ENCODE assay signal across 9 mouse cellular contexts in genomic region chr11:114853174-114853838, GRCm38 (mm10). TPM values are rescaled to one million over a fixed set of nuclear protein-coding genes. Genes with fewer than 3 reads are reported as not detected.
DNase-seq lines count a peak whose midpoint lies in the region; ATAC-seq and TF ChIP-seq lines count a peak whose summit lies in the region.
"Had no signal": no experiment of that assay in that cellular context is flagged by ENCODE, and none has a peak within 500 bp of the region (broad histone marks: within the 10 kb centered on the region; RNA-seq: fewer than 3 reads in every experiment).

No protein-coding gene starts in this region.

- H3K4me1 ChIP-seq in neural tube, embryonic 11.5 days (ENCODE audit: control insufficient read depth, insufficient read depth, low read length) = peaks cover 19% of the 10 kb centered on the region
- peaks cover 18% of the 10 kb centered on the region for H3K4me1 ChIP-seq in liver, embryonic 11.5 days (replicated peaks; ENCODE audit: control insufficient read depth, insufficient read depth, low read length)
- peaks cover 3% of the 10 kb centered on the region; the same call in 1 of the 2 replicates for H3K4me1 ChIP-seq in stomach, postnatal 0 days (replicated peaks; ENCODE audit: control insufficient read depth, insufficient read depth)

- peak overlapping the region; percentile 89 for H3K4me2 ChIP-seq in neural tube, embryonic 11.5 days (ENCODE audit: low read depth)
- H3K4me2 ChIP-seq in liver, embryonic 11.5 days = peak overlapping the region; percentile 91
- peak overlapping the region; percentile 99 for H3K4me2 ChIP-seq in stomach, postnatal 0 days (replicated peaks; ENCODE audit: low read depth)

- H3K36me3 ChIP-seq in neural tube, embryonic 11.5 days (ENCODE audit: control insufficient read depth, insufficient read depth, low read length) = no peaks in the 10 kb centered on the region
- no peaks in the 10 kb centered on the region for H3K36me3 ChIP-seq in liver, embryonic 11.5 days (ENCODE audit: control insufficient read depth, insufficient read depth, low read length)
- H3K36me3 ChIP-seq in stomach, postnatal 0 days (ENCODE audit: control insufficient read depth, insufficient read depth, low read length) = no peaks in the 10 kb centered on the region

- 11% methylated on average over 7 of the region's 7 CpGs for WGBS in neural tube, embryonic 11.5 days
- WGBS in liver, embryonic 11.5 days = 21% methylated on average over 7 of the region's 7 CpGs
- 38% methylated on average over 7 of the region's 7 CpGs for WGBS in stomach, postnatal 0 days

- no peaks in the 10 kb centered on the region for H3K9me3 ChIP-seq in neural tube, embryonic 11.5 days (ENCODE audit: control insufficient read depth, low read length)
- H3K9me3 ChIP-seq in liver, embryonic 11.5 days (ENCODE audit: control insufficient read depth, low read length) = no peaks in the 10 kb centered on the region
- H3K9me3 ChIP-seq in stomach, postnatal 0 days (ENCODE audit: control insufficient read depth, low read length) = no peaks in the 10 kb centered on the region

- TF ChIP-seq CTCF in stomach, postnatal 0 days (IDR thresholded peaks at IDR 0.05; ENCODE audit: low read depth) = no peak

- TF ChIP-seq EP300 in stomach, postnatal 0 days (optimal IDR thresholded peaks at IDR 0.05) = no peak

- H3K27ac ChIP-seq in neural tube, embryonic 11.5 days (ENCODE audit: low read depth, low read length) = no peak overlapping the region
- H3K27ac ChIP-seq in liver, embryonic 11.5 days (ENCODE audit: low read depth, low read length) = peak overlapping the region; percentile 45; the same call in 1 of the 2 replicates
- H3K27ac ChIP-seq in stomach, postnatal 0 days (replicated peaks) = no peak overlapping the region

- ATAC-seq in neural tube, embryonic 11.5 days (ENCODE audit: insufficient read depth, low FRiP score, low TSS enrichment) = no peak
- no peak for ATAC-seq in liver, embryonic 11.5 days (replicated peaks; ENCODE audit: low FRiP score)
- no peak for ATAC-seq in stomach, postnatal 0 days (ENCODE audit: low FRiP score, low TSS enrichment)

- H3K27me3 ChIP-seq in neural tube, embryonic 11.5 days (ENCODE audit: control insufficient read depth, insufficient read depth, low read length) = peaks cover 54% of the 10 kb centered on the region
- peaks cover 59% of the 10 kb centered on the region for H3K27me3 ChIP-seq in liver, embryonic 11.5 days (replicated peaks; ENCODE audit: control insufficient read depth, insufficient read depth, low read length)
- no peaks in the 10 kb centered on the region for H3K27me3 ChIP-seq in stomach, postnatal 0 days (ENCODE audit: control insufficient read depth, insufficient read depth, low read length)

- peak; percentile 60 to 70 for DNase-seq in cerebellum, postnatal 25 days
- no peak for DNase-seq in cerebellum, adult 9-10 months
- DNase-seq in neural tube, embryonic 11.5 days (ENCODE audit: low spot score) = no peak
- no peak for DNase-seq in neural tube, embryonic 10.5 days (ENCODE audit: extremely low spot score, low spot score)
- DNase-seq in liver, embryonic 11.5 days (ENCODE audit: low spot score) = no peak
- DNase-seq in stomach, postnatal 0 days (ENCODE audit: low spot score) = no peak
- no peak for DNase-seq in adrenal gland, adult 18-20 months (ENCODE audit: low spot score in 2 of 2)
- DNase-seq in thymus, postnatal 36 days = no peak

- H3K4me3 ChIP-seq in neural tube, embryonic 11.5 days (ENCODE audit: low read depth, low read length) = peak overlapping the region; percentile 57
- H3K4me3 ChIP-seq in liver, embryonic 11.5 days (ENCODE audit: low read depth, low read length) = peak overlapping the region; percentile 62
- H3K4me3 ChIP-seq in stomach, postnatal 0 days (ENCODE audit: low read depth, low read length) = peak overlapping the region; percentile 67

- H3K9ac ChIP-seq in neural tube, embryonic 11.5 days (ENCODE audit: low read length) = peak overlapping the region; percentile 32; the same call in 1 of the 2 replicates
- H3K9ac ChIP-seq in liver, embryonic 11.5 days (ENCODE audit: low read depth, low read length) = peak overlapping the region; percentile 68
- 0 out of 2 replicates have a peak overlapping the region, but pooled peaks have one; percentile 85 for H3K9ac ChIP-seq in stomach, postnatal 0 days (ENCODE audit: low read length)

RNA-seq across cellular contexts. Expression of gene Gprc5c, which starts 2.4 kb away (rescaled TPM):
- polyA plus RNA-seq in neural tube, embryonic 11.5 days (2014; fragmentation: Nextera tagmentation; extraction: Ambion mirVana) = 24.4 and 26.0 TPM in 2 replicates
- 20.2 and 21.6 TPM in 2 replicates for polyA plus RNA-seq in liver, embryonic 11.5 days (2014; fragmentation: Nextera tagmentation; extraction: Ambion mirVana)
- polyA plus RNA-seq in stomach, postnatal 0 days (2015; fragmentation: Nextera tagmentation; extraction: Ambion mirVana) = 10.8 and 11.2 TPM in 2 replicates
- total RNA-seq in adrenal gland, adult 18-20 months (2021) = 1 to 10 TPM; 2.5 to 4.6 TPM

RNA-seq across cellular contexts. Expression of gene Cd300a, which starts 36.5 kb away (rescaled TPM):
- polyA plus RNA-seq in neural tube, embryonic 11.5 days (2014; fragmentation: Nextera tagmentation; extraction: Ambion mirVana) = 0.62 and 1.0 TPM in 2 replicates
- 4.1 and 5.4 TPM in 2 replicates for polyA plus RNA-seq in liver, embryonic 11.5 days (2014; fragmentation: Nextera tagmentation; extraction: Ambion mirVana)
- polyA plus RNA-seq in stomach, postnatal 0 days (2015; fragmentation: Nextera tagmentation; extraction: Ambion mirVana) = 1.5 and 2.1 TPM in 2 replicates
- total RNA-seq in adrenal gland, adult 18-20 months (2021) = 1 to 10 TPM; 1.3 to 3.3 TPM

RNA-seq across cellular contexts. Expression of gene Gpr142, which starts 54.6 kb away (rescaled TPM):
- not detected in 2 replicates for polyA plus RNA-seq in neural tube, embryonic 11.5 days (2014; fragmentation: Nextera tagmentation; extraction: Ambion mirVana)
- not detected in 2 replicates for polyA plus RNA-seq in liver, embryonic 11.5 days (2014; fragmentation: Nextera tagmentation; extraction: Ambion mirVana)
- polyA plus RNA-seq in stomach, postnatal 0 days (2015; fragmentation: Nextera tagmentation; extraction: Ambion mirVana) = 0.08 TPM in 1 of 2 replicates, not detected in the other
- total RNA-seq in adrenal gland, adult 18-20 months (2021) = not detected
- polyA plus RNA-seq: C2C12 had no signal

RNA-seq across cellular contexts. Expression of gene Btbd17, which starts 57.6 kb away (rescaled TPM):
- 43.1 and 51.5 TPM in 2 replicates for polyA plus RNA-seq in neural tube, embryonic 11.5 days (2014; fragmentation: Nextera tagmentation; extraction: Ambion mirVana)
- polyA plus RNA-seq in liver, embryonic 11.5 days (2014; fragmentation: Nextera tagmentation; extraction: Ambion mirVana) = 0.10 and 0.43 TPM in 2 replicates
- polyA plus RNA-seq in stomach, postnatal 0 days (2015; fragmentation: Nextera tagmentation; extraction: Ambion mirVana) = 0.44 and 0.74 TPM in 2 replicates
- not detected for total RNA-seq in adrenal gland, adult 18-20 months (2021)

Comparison
In these comparisons a context has a peak if more than half of its experiments do, and no peak if none do; other contexts are left out.
1. DNase-seq: peak in cerebellum, postnatal 25 days (2 of 2); none in cerebellum, adult 9-10 months (single experiment), neural tube, embryonic 11.5 days (single experiment), neural tube, embryonic 10.5 days (single experiment), liver, embryonic 11.5 days (single experiment), stomach, postnatal 0 days (single experiment), adrenal gland, adult 18-20 months (0 of 2) and thymus, postnatal 36 days (0 of 2).
2. H3K9ac ChIP-seq: peak in every context shown above with its lines; median percentile 85 in stomach, postnatal 0 days; 68 in liver, embryonic 11.5 days; 32 in neural tube, embryonic 11.5 days.
3. Peak in every context shown above with its lines, with median percentiles within 50 percentile points of each other: H3K4me2 ChIP-seq and H3K4me3 ChIP-seq.